12 mouse cellular contexts compared by ENCODE assay signal in genomic region chr1:52216766-52217165, GRCm38 (mm10). TPM values are rescaled to one million over a fixed set of nuclear protein-coding genes. Genes with fewer than 3 reads are reported as not detected.
DNase-seq lines count a peak whose midpoint lies in the region; ATAC-seq and TF ChIP-seq lines count a peak whose summit lies in the region.
"Had no signal": no experiment of that assay in that cellular context is flagged by ENCODE, and none has a peak within 500 bp of the region (broad histone marks: within the 10 kb centered on the region; RNA-seq: fewer than 3 reads in every experiment).

No protein-coding gene starts in this region.

- H3K27me3 ChIP-seq in intestine, postnatal 0 days (replicated peaks; ENCODE audit: control insufficient read depth, insufficient read depth, low read length), result no peaks in the 10 kb centered on the region
- no peaks in the 10 kb centered on the region for H3K27me3 ChIP-seq in intestine, embryonic 16.5 days (replicated peaks; ENCODE audit: control insufficient read depth, insufficient read depth, low read length)
- no peaks in the 10 kb centered on the region for H3K27me3 ChIP-seq in ES-Bruce4 (ENCODE audit: control insufficient read depth, insufficient read depth, low read length, poor library complexity, severe bottlenecking)

- no peak for TF ChIP-seq POLR2A in ES-Bruce4 (IDR thresholded peaks at IDR 0.05; ENCODE audit: insufficient read depth, low read length)
- no peak for TF ChIP-seq POLR2A in brain, embryonic 14.5 days (IDR thresholded peaks at IDR 0.05; ENCODE audit: borderline replicate concordance, extremely low read depth, insufficient read depth, insufficient read length, poor library complexity, severe bottlenecking)

- peaks cover 5% of the 10 kb centered on the region for H3K36me3 ChIP-seq in intestine, postnatal 0 days (ENCODE audit: control insufficient read depth, insufficient read depth)
- 0 out of 2 replicates have a peak, but pooled peaks cover 3% of the 10 kb centered on the region for H3K36me3 ChIP-seq in intestine, embryonic 16.5 days (ENCODE audit: control insufficient read depth, insufficient read depth, low read length)
- peaks cover 5% of the 10 kb centered on the region for H3K36me3 ChIP-seq in ES-Bruce4 (ENCODE audit: control insufficient read depth, insufficient read depth, low read length, poor library complexity, severe bottlenecking)

- no peak overlapping the region for H3K27ac ChIP-seq in intestine, postnatal 0 days (ENCODE audit: low read depth, low read length)
- no peak overlapping the region for H3K27ac ChIP-seq in intestine, embryonic 16.5 days (ENCODE audit: low read length)
- H3K27ac ChIP-seq in ES-Bruce4 (ENCODE audit: insufficient read depth, low read length), result no peak overlapping the region

- no peaks in the 10 kb centered on the region for H3K4me1 ChIP-seq in intestine, postnatal 0 days (replicated peaks; ENCODE audit: control insufficient read depth, insufficient read depth, low read length)
- no peaks in the 10 kb centered on the region for H3K4me1 ChIP-seq in intestine, embryonic 16.5 days (ENCODE audit: control insufficient read depth, insufficient read depth, low read length)
- no peaks in the 10 kb centered on the region for H3K4me1 ChIP-seq in ES-Bruce4 (ENCODE audit: control insufficient read depth, insufficient read depth, low read length)

- no peak overlapping the region for H3K4me2 ChIP-seq in intestine, postnatal 0 days (replicated peaks; ENCODE audit: low read depth)
- no peak overlapping the region for H3K4me2 ChIP-seq in intestine, embryonic 16.5 days (ENCODE audit: low read depth, low read length)

- no peaks in the 10 kb centered on the region for H3K9me3 ChIP-seq in intestine, postnatal 0 days (ENCODE audit: control insufficient read depth)
- no peaks in the 10 kb centered on the region for H3K9me3 ChIP-seq in intestine, embryonic 16.5 days (ENCODE audit: control insufficient read depth, low read length)
- no peaks in the 10 kb centered on the region for H3K9me3 ChIP-seq in ES-Bruce4 (replicated peaks; ENCODE audit: control insufficient read depth, insufficient read depth, low read length, poor library complexity, severe bottlenecking)

- no peak overlapping the region for H3K4me3 ChIP-seq in intestine, postnatal 0 days (ENCODE audit: low read depth, low read length)
- no peak overlapping the region for H3K4me3 ChIP-seq in intestine, embryonic 16.5 days (ENCODE audit: low read length)
- no peak overlapping the region for H3K4me3 ChIP-seq in ES-Bruce4 (ENCODE audit: low read depth, low read length)

- no peak overlapping the region for H3K9ac ChIP-seq in intestine, postnatal 0 days (ENCODE audit: low read depth, low read length)
- H3K9ac ChIP-seq in intestine, embryonic 16.5 days (ENCODE audit: low read depth, low read length), result no peak overlapping the region
- H3K9ac ChIP-seq in ES-Bruce4 (ENCODE audit: low read depth, poor library complexity, severe bottlenecking), result no peak overlapping the region

- peak; percentile 35 for DNase-seq in A20 (ENCODE audit: low read depth, low spot score)
- DNase-seq in brain, embryonic 14.5 days (ENCODE audit: low read depth), result no peak
- DNase-seq in ovary, postnatal 36 days (ENCODE audit: low spot score), result no peak
- no peak for DNase-seq in adrenal gland, adult (ENCODE audit: inconsistent age in 2 of 2, low spot score in 1 of 2)
- DNase-seq: kidney, postnatal 4 days; lung, adult 2 months; thymus, adult 2 months had no signal

- no peak for ATAC-seq in intestine, postnatal 0 days
- no peak for ATAC-seq in intestine, embryonic 16.5 days
- ATAC-seq: activated CD4-positive, CD25-positive, alpha-beta regulatory T cell, adult 4 months; midbrain, embryonic 16.5 days had no signal

- peak; percentile 60 for TF ChIP-seq CTCF in intestine, postnatal 0 days (IDR thresholded peaks at IDR 0.05; ENCODE audit: low read depth)
- TF ChIP-seq CTCF in ES-Bruce4 (IDR thresholded peaks at IDR 0.05; ENCODE audit: low read depth, low read length), result peak; percentile 6
- TF ChIP-seq CTCF in brain, embryonic 14.5 days (IDR thresholded peaks at IDR 0.05; ENCODE audit: borderline replicate concordance, extremely low read depth, insufficient read depth, insufficient read length), result peak; percentile 19; the same call in 1 of the 2 replicates

- TF ChIP-seq EP300 in ES-Bruce4 (IDR thresholded peaks at IDR 0.05; ENCODE audit: insufficient read depth, low read depth, low read length), result no peak

RNA-seq across cellular contexts. Expression of gene Gls, which starts 16.3 kb away (rescaled TPM):
- polyA plus RNA-seq in intestine, postnatal 0 days (2015; fragmentation: Nextera tagmentation; extraction: Ambion mirVana), result 33.9 and 41.0 TPM in 2 replicates
- polyA plus RNA-seq in intestine, embryonic 16.5 days (2015; fragmentation: Nextera tagmentation; extraction: Ambion mirVana), result 21.0 and 22.9 TPM in 2 replicates
- polyA plus RNA-seq in ES-Bruce4 (2011; ENCODE audit: insufficient read depth, insufficient read length, low read depth, missing spikeins), result 167 and 195 TPM in 2 replicates
- 158 and 163 TPM in 2 replicates for polyA plus RNA-seq in brain, embryonic 14.5 days (2012; rRNA removed)

Comparison
In these comparisons a context has a peak if more than half of its experiments do, and no peak if none do; other contexts are left out.
1. CTCF ChIP-seq: peak in every context shown above with its lines; median percentile 60 in intestine, postnatal 0 days; 19 in brain, embryonic 14.5 days; 6 in ES-Bruce4.